Mouse (Mus musculus) spleen, postnatal 10 days (tissue): ENCODE measurements around the gene Cela3a.
"Not testable (repeated sequence)": the region's sequence is repeated elsewhere in the genome, so short reads cannot be mapped to it uniquely, and the experiment has no call there.

Experiments
- DNase-seq, 2 experiments: peaks; one replicate each; pipeline ENCODE4 v3.0.0; 2021 to 2022; ENCODE audit warnings: low spot score in 2 of 2

Cela3a gene

GRCm38 (mm10) chr4:137414936-137415335 is 5.3 kb upstream of the Cela3a start:
- no peak for DNase-seq

GRCm38 (mm10) chr4:137412185-137412709 is 2.7 kb upstream of the Cela3a start:
- DNase-seq, result not testable (repeated sequence)

GRCm38 (mm10) chr4:137405571-137405970 is 4.0 kb downstream of the Cela3a start:
- DNase-seq, result no peak

- DNase-seq, result no peak
These were observed 12.7 kb downstream of the Cela3a start for GRCm38 (mm10) chr4:137396641-137397525.

GRCm38 (mm10) chr4:137393378-137394135 is 16.0 kb downstream of the Cela3a start:
- DNase-seq, result no peak

- DNase-seq, result no peak
These were observed 16.7 kb downstream of the Cela3a start for GRCm38 (mm10) chr4:137392874-137393273.

- DNase-seq, result no peak
These were observed 18.3 kb downstream of the Cela3a start for GRCm38 (mm10) chr4:137391287-137391686.

GRCm38 (mm10) chr4:137390196-137390595 is 19.4 kb downstream of the Cela3a start:
- DNase-seq, result no peak

- no peak for DNase-seq
These were observed 20.6 kb downstream of the Cela3a start for GRCm38 (mm10) chr4:137388983-137389382.

- peak; percentile 84 to 87 for DNase-seq
These were observed 21.4 kb downstream of the Cela3a start for GRCm38 (mm10) chr4:137388059-137388794.

GRCm38 (mm10) chr4:137387482-137388058 is 22.0 kb downstream of the Cela3a start:
- no peak for DNase-seq

- no peak for DNase-seq
These were observed 28.6 kb downstream of the Cela3a start for GRCm38 (mm10) chr4:137380702-137381605.

- no peak for DNase-seq
These were observed 29.8 kb downstream of the Cela3a start for GRCm38 (mm10) chr4:137379713-137380255.

GRCm38 (mm10) chr4:137379085-137379484 is 30.5 kb downstream of the Cela3a start:
- no peak for DNase-seq

- DNase-seq, result no peak
These were observed 31.9 kb downstream of the Cela3a start for GRCm38 (mm10) chr4:137377526-137378304.

- DNase-seq, result no peak
These were observed 32.8 kb downstream of the Cela3a start for GRCm38 (mm10) chr4:137376778-137377177.

- no peak for DNase-seq
These were observed 34.0 kb downstream of the Cela3a start for GRCm38 (mm10) chr4:137375314-137376278.

GRCm38 (mm10) chr4:137373711-137374110 is 35.9 kb downstream of the Cela3a start:
- no peak for DNase-seq
